Mouse (Mus musculus) neural tube, embryonic 12.5 days (tissue): ENCODE measurements at regions not wholly inside any gene's neighbourhood (a gene's known extent, or its start where the extent isn't known, plus 50 kb on each side); places are given as distances from the start of the nearest gene placed in this dataset.

Experiments
- ATAC-seq: fragments of 200-750 bp; cut with Nextera tagmentation; 2 replicates; pipeline ENCODE4 v1.8.0; 2017; ENCODE audit warnings: low read depth, mild to moderate bottlenecking, moderate TSS enrichment, moderate library complexity; ENCODE audit not compliant: low FRiP score
- H3K27ac ChIP-seq: fragments of 300-500 bp; sonication (generic); 2 replicates; pipeline ENCODE4 v1.5.1; 2016
- H3K27me3 ChIP-seq: fragments of 300-500 bp; sonication (generic); replicated peaks from 2 replicates; pipeline ENCODE4 v1.6.1; 2016; ENCODE audit warnings: mild to moderate bottlenecking
- H3K36me3 ChIP-seq: fragments of 300-500 bp; sonication (generic); 2 replicates; pipeline ENCODE4 v1.6.1; 2016; ENCODE audit warnings: mild to moderate bottlenecking
- H3K4me1 ChIP-seq: fragments of 300-500 bp; sonication (generic); 2 replicates; pipeline ENCODE4 v1.6.1; 2016
- H3K4me2 ChIP-seq: fragments of 300-500 bp; sonication (generic); replicated peaks from 2 replicates; pipeline ENCODE4 v1.6.1; 2016; ENCODE audit warnings: mild to moderate bottlenecking
- H3K4me3 ChIP-seq: fragments of 300-500 bp; sonication (generic); 2 replicates; pipeline ENCODE4 v1.5.1; 2016
- H3K9ac ChIP-seq: fragments of 300-500 bp; sonication (generic); 2 replicates; pipeline ENCODE4 v1.6.1; 2016; ENCODE audit warnings: mild to moderate bottlenecking
- H3K9me3 ChIP-seq: fragments of 300-500 bp; sonication (generic); 2 replicates; pipeline ENCODE4 v1.6.1; 2016; ENCODE audit warnings: mild to moderate bottlenecking
- WGBS: fragments of 180-500 bp; shearing (Covaris S2); methylation state at CpG from one replicate; pipeline ENCODE4 v1.1.7; 2016; 5-methylcytosine and 5-hydroxymethylcytosine counted together

GRCm38 (mm10) chr7:58919863-58920262, 263.9 kb downstream of the Atp10a start:
- Histone ChIP-seq H3K4me1 (no peaks in the 10 kb centered on the region), H3K9me3 (no peaks in the 10 kb centered on the region), H3K27me3 (no peaks in the 10 kb centered on the region), H3K9ac (no peak overlapping the region), H3K27ac (no peak overlapping the region), H3K4me3 (no peak overlapping the region), H3K4me2 (no peak overlapping the region), H3K36me3 (no peaks in the 10 kb centered on the region)
- WGBS, result 85% methylated on average over 1 of the region's 1 CpGs
- ATAC-seq, result no peak

- Histone ChIP-seq H3K27me3 (no peaks in the 10 kb centered on the region), H3K4me2 (no peak overlapping the region), H3K4me1 (no peaks in the 10 kb centered on the region), H3K4me3 (no peak overlapping the region), H3K27ac (no peak overlapping the region), H3K36me3 (no peaks in the 10 kb centered on the region), H3K9me3 (no peaks in the 10 kb centered on the region), H3K9ac (no peak overlapping the region)
- 91% methylated on average over 1 of the region's 1 CpGs for WGBS
- no peak for ATAC-seq
Measured at GRCm38 (mm10) chr7:58920283-58920682, 264.3 kb downstream of the Atp10a start.

GRCm38 (mm10) chr7:58924975-58925374, 269.0 kb downstream of the Atp10a start:
- no peak overlapping the region for H3K27ac ChIP-seq
- H3K27me3 ChIP-seq, result no peaks in the 10 kb centered on the region
- 94% methylated on average over 1 of the region's 1 CpGs for WGBS

GRCm38 (mm10) chr7:58925406-58925805, 269.4 kb downstream of the Atp10a start:
- H3K36me3 ChIP-seq, result no peaks in the 10 kb centered on the region
- no peaks in the 10 kb centered on the region for H3K4me1 ChIP-seq
- H3K27ac ChIP-seq, result no peak overlapping the region
- no peak overlapping the region for H3K4me2 ChIP-seq
- no peak for ATAC-seq
- no peaks in the 10 kb centered on the region for H3K27me3 ChIP-seq
- H3K9me3 ChIP-seq, result no peaks in the 10 kb centered on the region
- 86% methylated on average over 2 of the region's 2 CpGs for WGBS
- H3K4me3 ChIP-seq, result no peak overlapping the region
- H3K9ac ChIP-seq, result no peak overlapping the region

More at GRCm38 (mm10) chr7:58924975-58925374, 269.0 kb downstream of the Atp10a start:
- no peak for ATAC-seq
- H3K9ac ChIP-seq, result no peak overlapping the region
- no peak overlapping the region for H3K4me2 ChIP-seq
- no peak overlapping the region for H3K4me3 ChIP-seq
- H3K36me3 ChIP-seq, result no peaks in the 10 kb centered on the region
- H3K9me3 ChIP-seq, result no peaks in the 10 kb centered on the region
- no peaks in the 10 kb centered on the region for H3K4me1 ChIP-seq

- H3K4me3 ChIP-seq, result no peak overlapping the region
- H3K4me1 ChIP-seq, result no peaks in the 10 kb centered on the region
- H3K9ac ChIP-seq, result no peak overlapping the region
- 90% methylated on average over 2 of the region's 2 CpGs for WGBS
- H3K9me3 ChIP-seq, result no peaks in the 10 kb centered on the region
- no peaks in the 10 kb centered on the region for H3K36me3 ChIP-seq
- no peak overlapping the region for H3K27ac ChIP-seq
- no peak overlapping the region for H3K4me2 ChIP-seq
- ATAC-seq, result no peak
- H3K27me3 ChIP-seq, result no peaks in the 10 kb centered on the region
Measured at GRCm38 (mm10) chr7:58957448-58957847, 271.1 kb upstream of the Ube3a start.

- WGBS, result 68% methylated on average over 2 of the region's 2 CpGs
- Histone ChIP-seq H3K36me3 (no peaks in the 10 kb centered on the region), H3K4me1 (no peaks in the 10 kb centered on the region), H3K4me3 (no peak overlapping the region), H3K9ac (no peak overlapping the region), H3K4me2 (no peak overlapping the region), H3K27ac (no peak overlapping the region), H3K27me3 (no peaks in the 10 kb centered on the region), H3K9me3 (no peaks in the 10 kb centered on the region)
- no peak for ATAC-seq
Measured at GRCm38 (mm10) chr7:59007196-59007595, 221.4 kb upstream of the Ube3a start.

- no peak for ATAC-seq
- Histone ChIP-seq H3K4me3 (no peak overlapping the region), H3K36me3 (no peaks in the 10 kb centered on the region), H3K4me2 (no peak overlapping the region), H3K27me3 (no peaks in the 10 kb centered on the region), H3K9ac (no peak overlapping the region), H3K9me3 (no peaks in the 10 kb centered on the region), H3K27ac (no peak overlapping the region), H3K4me1 (no peaks in the 10 kb centered on the region)
- 87% methylated on average over 9 of the region's 9 CpGs for WGBS
Measured at GRCm38 (mm10) chr7:59013449-59014301, 214.9 kb upstream of the Ube3a start.

- 54% methylated on average over 6 of the region's 6 CpGs for WGBS
- Histone ChIP-seq H3K27me3 (no peaks in the 10 kb centered on the region), H3K9me3 (no peaks in the 10 kb centered on the region), H3K4me1 (no peaks in the 10 kb centered on the region), H3K9ac (no peak overlapping the region), H3K4me3 (no peak overlapping the region), H3K27ac (no peak overlapping the region), H3K36me3 (no peaks in the 10 kb centered on the region), H3K4me2 (no peak overlapping the region)
- ATAC-seq, result peak; percentile 82
Measured at GRCm38 (mm10) chr7:59014302-59014677, 214.3 kb upstream of the Ube3a start.

GRCm38 (mm10) chr7:59027437-59027836, 201.1 kb upstream of the Ube3a start:
- no peak for ATAC-seq

More at GRCm38 (mm10) chr7:59027437-59027836, 201.1 kb upstream of the Ube3a start:
- 70% methylated on average over 2 of the region's 2 CpGs for WGBS
- H3K27ac ChIP-seq, result no peak overlapping the region
- H3K36me3 ChIP-seq, result no peaks in the 10 kb centered on the region
- H3K9me3 ChIP-seq, result no peaks in the 10 kb centered on the region
- H3K4me2 ChIP-seq, result no peak overlapping the region
- no peaks in the 10 kb centered on the region for H3K27me3 ChIP-seq
- H3K9ac ChIP-seq, result no peak overlapping the region
- no peaks in the 10 kb centered on the region for H3K4me1 ChIP-seq
- H3K4me3 ChIP-seq, result no peak overlapping the region
